Mouse (Mus musculus) heart, postnatal 4 days (tissue): ENCODE measurements around the gene Clba1. TPM values are rescaled to one million over a fixed set of nuclear protein-coding genes. Genes with fewer than 3 reads are reported as not detected.
"Not testable (repeated sequence)": the region's sequence is repeated elsewhere in the genome, so short reads cannot be mapped to it uniquely, and the experiment has no call there.

ENCODE experiments used
- DNase-seq: peaks from one replicate; pipeline ENCODE4 v3.0.0; 2021
- total RNA-seq, 2 experiments: library from RNA; stranded (reverse); gene quantifications; 2 replicates each; pipeline ENCODE4 v1.2.3; 2021

The Clba1 gene
- total RNA-seq, 2 experiments from 2014 or later: 4.5 to 6.0 TPM

- no peak for DNase-seq
Measured at GRCm38 (mm10) chr12:112819057-112819662, 10.4 kb downstream of the Clba1 start.

GRCm38 (mm10) chr12:112820401-112820999 is 11.8 kb downstream of the Clba1 start:
- DNase-seq: no peak

GRCm38 (mm10) chr12:112821216-112821615 is 12.5 kb downstream of the Clba1 start:
- DNase-seq: no peak

- DNase-seq: no peak
Measured at GRCm38 (mm10) chr12:112821974-112822373, 13.2 kb downstream of the Clba1 start.

GRCm38 (mm10) chr12:112822676-112823075 is 13.9 kb downstream of the Clba1 start:
- DNase-seq: no peak

GRCm38 (mm10) chr12:112823221-112823620 is 14.5 kb downstream of the Clba1 start:
- no peak for DNase-seq

GRCm38 (mm10) chr12:112825901-112826300 is 17.2 kb downstream of the Clba1 start:
- DNase-seq: no peak

- DNase-seq: peak; percentile 78
Measured at GRCm38 (mm10) chr12:112828501-112829243, 19.9 kb downstream of the Clba1 start.

- peak; percentile 99 for DNase-seq
Measured at GRCm38 (mm10) chr12:112829244-112829864, 20.6 kb downstream of the Clba1 start, which contains the start of gene Cdca4. Gene Cdca4 (minus strand): TSS chr12:112829423.

- DNase-seq: no peak
Measured at GRCm38 (mm10) chr12:112830141-112830540, 21.4 kb downstream of the Clba1 start.

- DNase-seq: no peak
Measured at GRCm38 (mm10) chr12:112830570-112830969, 21.8 kb downstream of the Clba1 start.

GRCm38 (mm10) chr12:112832411-112832810 is 23.7 kb downstream of the Clba1 start:
- DNase-seq: no peak

GRCm38 (mm10) chr12:112833527-112833926 is 24.8 kb downstream of the Clba1 start:
- DNase-seq: no peak

GRCm38 (mm10) chr12:112835046-112835445 is 26.3 kb downstream of the Clba1 start:
- DNase-seq: no peak

GRCm38 (mm10) chr12:112840209-112841086 is 31.7 kb downstream of the Clba1 start:
- DNase-seq: no peak

- DNase-seq: not testable (repeated sequence)
Measured at GRCm38 (mm10) chr12:112841338-112841892, 32.7 kb downstream of the Clba1 start.

- DNase-seq: not testable (repeated sequence)
Measured at GRCm38 (mm10) chr12:112842128-112842527, 33.4 kb downstream of the Clba1 start.

GRCm38 (mm10) chr12:112843803-112844202 is 35.1 kb downstream of the Clba1 start:
- DNase-seq: peak; percentile 94

- no peak for DNase-seq
Measured at GRCm38 (mm10) chr12:112847880-112848279, 39.1 kb downstream of the Clba1 start.

GRCm38 (mm10) chr12:112849235-112850022 is 40.7 kb downstream of the Clba1 start:
- DNase-seq: no peak

GRCm38 (mm10) chr12:112850344-112850743 is 41.6 kb downstream of the Clba1 start:
- no peak for DNase-seq
